Mouse (Mus musculus): ENCODE data around the gene Prps2.
"Not testable (repeated sequence)": the region's sequence is repeated elsewhere in the genome, so short reads cannot be mapped to it uniquely, and the experiment has no call there.

Prps2 gene

GRCm38 (mm10) chrX:167328519-167328918, 54.0 kb downstream of the Prps2 start:
- no peak for DNase-seq (ENCODE audit: extremely low read depth, insufficient read length, low spot score)

GRCm38 (mm10) chrX:167323742-167324141, 58.8 kb downstream of the Prps2 start:
- no peak for DNase-seq (ENCODE audit: extremely low read depth, insufficient read length, low spot score)

GRCm38 (mm10) chrX:167321233-167321806, 61.2 kb downstream of the Prps2 start:
- no peak for DNase-seq (ENCODE audit: extremely low read depth, insufficient read length, low spot score)

- peak; percentile 20 for DNase-seq (ENCODE audit: extremely low read depth, insufficient read length, low spot score)
Observed at GRCm38 (mm10) chrX:167318819-167319396, 63.6 kb downstream of the Prps2 start.

GRCm38 (mm10) chrX:167315766-167316165, 66.8 kb downstream of the Prps2 start:
- DNase-seq (ENCODE audit: extremely low read depth, insufficient read length, low spot score): no peak

GRCm38 (mm10) chrX:167315093-167315726, 67.3 kb downstream of the Prps2 start:
- DNase-seq (ENCODE audit: extremely low read depth, insufficient read length, low spot score): no peak

GRCm38 (mm10) chrX:167302061-167302460, 80.5 kb downstream of the Prps2 start:
- not testable (repeated sequence) for DNase-seq (ENCODE audit: extremely low read depth, insufficient read length, low spot score)

Measured in 3134 (cell line).